Mouse (Mus musculus) thymus, postnatal 14 days (tissue): Measurements from ENCODE around the gene Fbxw4.
"Not testable (repeated sequence)": the region's sequence is repeated elsewhere in the genome, so short reads cannot be mapped to it uniquely, and the experiment has no call there.

Source experiments
- DNase-seq: peaks from one replicate; pipeline ENCODE4 v3.0.0; 2021

The Fbxw4 gene

DNA sequence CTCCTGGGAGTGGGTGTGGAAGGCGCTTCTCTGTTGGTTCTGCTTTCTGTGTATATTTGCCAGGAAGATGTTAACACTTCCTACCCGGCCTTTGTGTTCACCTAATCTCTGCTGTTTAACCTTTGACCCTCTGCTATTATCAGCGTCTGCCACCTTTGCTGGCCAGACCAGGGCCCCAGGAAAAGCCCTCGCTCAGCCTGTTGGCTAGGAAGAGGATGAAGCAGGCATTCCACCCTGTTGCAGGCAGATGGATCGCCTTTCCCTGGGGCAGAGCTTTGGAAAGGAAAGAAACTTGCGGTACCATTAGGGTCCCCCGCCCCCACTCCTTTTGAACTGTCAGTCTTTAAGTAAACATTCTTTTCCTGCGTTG is 84.5 kb downstream of the Fbxw4 start:
- DNase-seq: peak; percentile 31

DNA sequence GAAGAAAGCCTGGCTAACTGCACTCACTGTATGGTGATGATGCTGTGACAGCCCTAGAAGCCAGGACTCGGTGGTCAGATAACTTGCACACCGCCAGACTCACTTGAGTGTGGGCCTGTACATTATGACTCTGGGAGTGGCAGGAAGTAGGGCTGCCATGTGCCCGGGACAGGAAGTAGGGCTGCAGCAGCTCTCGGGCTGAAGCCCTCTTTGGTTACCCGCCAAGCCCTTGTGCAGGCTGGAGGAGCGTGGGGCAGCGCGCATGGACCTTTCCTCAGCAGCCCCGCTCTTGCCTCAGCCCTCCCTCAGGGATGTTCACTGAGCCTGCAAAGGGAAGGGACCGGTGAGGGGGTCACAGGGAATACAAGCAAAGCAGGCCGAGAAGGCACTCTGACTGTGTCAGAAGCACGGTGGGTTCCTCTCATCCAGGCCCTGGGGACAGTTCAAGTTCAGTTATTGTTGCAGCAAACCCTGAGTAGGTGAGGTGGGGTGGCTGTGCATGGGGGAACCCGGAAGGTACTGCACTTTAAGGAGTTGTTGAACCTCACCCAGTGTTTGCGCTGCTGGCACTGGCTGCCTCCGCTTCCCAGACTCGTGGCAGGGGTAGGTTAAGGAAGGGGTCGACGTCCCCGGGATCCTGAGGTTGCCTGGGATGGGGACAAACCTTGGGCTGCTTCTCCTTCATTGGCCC is 85.0 kb downstream of the Fbxw4 start:
- peak; percentile 75 for DNase-seq

DNA sequence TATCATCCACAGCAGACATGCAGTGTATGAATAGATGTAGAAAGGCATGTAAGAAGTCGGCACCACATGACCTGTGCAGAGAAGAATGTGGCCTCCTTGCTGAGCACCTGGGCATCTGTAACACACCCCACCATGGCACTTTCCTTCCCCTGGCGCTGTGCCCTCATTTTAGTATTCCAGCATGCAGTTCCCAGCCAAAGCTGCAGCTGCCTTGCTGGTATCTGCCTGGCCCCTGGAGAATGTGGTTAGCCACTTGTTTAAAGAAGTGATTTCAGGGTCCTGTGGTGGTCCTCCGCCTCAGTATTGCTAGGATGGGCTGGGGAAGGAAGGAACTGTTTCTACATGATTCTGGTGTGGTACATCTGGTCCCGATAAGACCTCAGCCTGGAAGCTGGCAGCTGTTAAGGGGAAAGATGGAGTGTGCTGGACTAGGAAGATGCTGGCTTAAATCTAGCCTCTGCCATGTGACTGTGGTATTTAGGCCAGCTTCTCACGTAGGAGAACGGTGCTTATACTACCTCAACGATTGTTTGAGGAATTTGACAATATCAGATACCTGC is 85.7 kb downstream of the Fbxw4 start:
- peak; percentile 26 for DNase-seq

DNA sequence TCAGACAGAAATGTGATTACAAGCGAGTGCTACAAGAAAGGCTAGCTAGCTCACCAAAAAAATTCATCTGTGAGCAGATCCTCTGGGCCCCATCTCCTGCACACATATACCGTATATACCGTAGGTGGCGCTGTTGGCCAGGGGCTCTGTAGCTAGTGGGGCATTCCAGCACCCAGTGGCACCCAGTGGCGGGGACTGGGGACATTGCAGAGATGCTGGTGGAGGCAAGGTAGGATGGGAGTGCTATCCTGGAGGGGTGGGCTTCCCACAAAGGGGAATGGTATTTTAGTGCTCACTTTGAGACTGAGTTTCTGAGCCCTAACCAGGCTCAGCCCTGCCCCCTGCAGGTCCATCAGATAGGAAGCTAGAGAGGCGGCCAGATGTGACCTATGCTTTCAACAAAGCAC is 86.2 kb downstream of the Fbxw4 start:
- peak; percentile 90 for DNase-seq

DNA sequence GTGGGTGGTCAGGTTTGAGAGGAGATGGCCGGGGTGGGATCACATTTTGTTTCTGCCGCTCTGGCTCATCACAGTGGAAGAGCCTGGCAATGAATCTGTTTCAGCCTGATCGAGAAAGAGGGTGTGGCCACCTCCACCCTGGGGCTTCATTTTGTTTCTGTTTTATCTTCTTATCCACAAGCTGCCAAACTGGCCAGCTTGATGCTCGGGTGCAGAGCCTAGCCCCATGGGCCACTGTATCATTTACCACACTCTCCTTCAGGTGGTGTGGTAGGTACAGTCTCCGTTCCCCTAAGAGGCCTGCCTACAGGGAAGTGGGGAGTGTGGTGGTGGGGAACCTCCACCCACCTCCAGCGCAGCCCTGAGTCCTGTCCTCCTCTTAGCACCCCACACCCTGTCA is 87.1 kb downstream of the Fbxw4 start:
- DNase-seq: no peak

DNA sequence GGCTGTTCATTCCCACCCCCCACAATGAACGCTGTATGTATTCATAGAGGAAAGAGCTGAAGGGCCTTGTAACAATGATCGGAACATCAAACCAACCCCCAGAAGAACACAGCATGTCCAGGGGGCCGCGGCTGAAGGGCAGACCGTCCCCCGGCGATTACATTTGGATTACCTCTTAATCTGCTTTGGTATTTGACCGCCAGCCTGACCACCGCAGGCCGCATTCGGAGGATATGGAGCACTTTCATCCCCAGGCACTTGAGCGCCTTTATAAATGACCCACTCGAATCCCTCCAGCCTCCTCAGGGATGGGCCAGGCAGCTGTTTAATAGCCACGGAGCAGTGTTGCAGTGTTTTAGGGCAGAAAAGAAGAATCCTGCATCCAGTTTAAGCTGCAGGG is 92.7 kb downstream of the Fbxw4 start:
- DNase-seq: no peak

DNA sequence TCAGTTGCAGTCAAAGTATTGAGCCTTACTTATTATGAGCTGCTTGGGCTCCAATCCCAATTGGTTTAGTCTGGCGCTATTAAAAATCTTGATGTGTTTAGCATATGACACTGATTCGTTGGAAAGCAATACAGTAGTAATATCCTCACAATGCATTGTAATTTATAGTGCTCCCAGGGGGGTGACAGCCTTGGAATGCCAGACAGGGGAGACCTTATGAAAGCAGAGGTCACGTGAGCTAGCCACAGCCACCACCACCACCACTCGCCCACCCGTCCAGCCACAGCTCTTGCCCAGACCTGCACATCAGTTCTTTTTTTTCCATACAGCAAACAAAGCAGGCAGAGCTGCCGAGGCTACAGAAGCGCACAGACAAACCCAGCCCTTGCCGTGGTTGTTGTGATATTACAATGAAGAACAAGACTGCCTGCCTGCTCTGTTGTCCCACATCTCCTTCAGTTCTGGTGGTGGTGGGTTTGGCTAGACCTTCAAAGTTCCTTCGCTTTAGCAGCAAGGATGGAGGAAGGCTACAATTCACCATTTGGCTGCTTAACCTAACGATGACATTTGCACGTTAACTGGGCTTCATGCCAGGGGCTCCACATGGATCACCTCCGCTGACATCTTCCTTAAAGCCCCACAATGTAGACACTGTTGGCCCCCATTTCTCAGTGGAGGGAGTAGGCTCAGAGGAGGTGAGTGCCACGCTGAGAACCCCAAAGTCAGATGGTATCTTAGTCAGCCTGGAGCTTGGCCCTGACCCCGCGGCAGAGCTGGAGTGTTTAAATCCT is 94.0 kb downstream of the Fbxw4 start:
- DNase-seq: no peak

DNA sequence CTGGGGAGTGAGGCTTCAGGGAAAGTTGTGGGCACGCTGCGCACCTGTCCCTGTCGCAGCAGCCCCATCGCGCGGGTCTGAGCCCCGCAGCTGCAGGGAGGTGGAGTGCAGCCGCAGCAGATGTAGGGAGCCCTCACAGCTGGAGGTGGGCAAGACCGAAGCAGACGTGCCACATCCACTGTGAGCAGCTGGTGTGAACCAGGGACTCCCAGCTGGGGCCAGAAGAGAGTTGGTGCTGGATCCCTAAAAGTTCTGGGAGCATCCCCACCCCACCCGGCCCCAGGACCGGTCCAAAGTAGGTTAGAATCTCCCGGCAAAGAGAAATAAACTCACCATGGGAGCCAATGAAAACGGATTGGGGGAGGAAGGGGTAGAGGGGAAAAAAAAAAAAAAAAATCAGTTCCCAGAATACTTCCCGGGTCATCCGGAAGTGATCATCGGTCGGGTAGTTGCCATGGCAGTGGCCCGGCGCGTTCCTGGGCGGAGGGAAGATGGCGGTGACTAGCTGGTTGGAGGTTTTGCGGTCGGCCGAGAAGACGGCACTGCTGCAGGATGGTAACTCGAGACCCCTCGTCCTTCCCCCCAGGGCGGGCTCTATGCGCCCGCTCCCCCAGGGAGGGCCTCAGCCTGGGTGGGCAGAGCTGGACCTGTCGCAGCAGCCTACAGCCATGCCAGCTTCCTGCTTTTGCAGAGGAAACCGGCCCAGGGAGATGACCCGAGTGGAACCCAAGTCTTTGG is 99.8 kb downstream of the Fbxw4 start, which contains the start of the genes Poll and Gm17018:
Gene Poll, minus strand, starts transcription at position 379 of the 738 bp plus-strand sequence.
Gene Gm17018, plus strand, starts transcription at position 463 of the 738 bp plus-strand sequence.
- DNase-seq: peak; percentile 82

DNA sequence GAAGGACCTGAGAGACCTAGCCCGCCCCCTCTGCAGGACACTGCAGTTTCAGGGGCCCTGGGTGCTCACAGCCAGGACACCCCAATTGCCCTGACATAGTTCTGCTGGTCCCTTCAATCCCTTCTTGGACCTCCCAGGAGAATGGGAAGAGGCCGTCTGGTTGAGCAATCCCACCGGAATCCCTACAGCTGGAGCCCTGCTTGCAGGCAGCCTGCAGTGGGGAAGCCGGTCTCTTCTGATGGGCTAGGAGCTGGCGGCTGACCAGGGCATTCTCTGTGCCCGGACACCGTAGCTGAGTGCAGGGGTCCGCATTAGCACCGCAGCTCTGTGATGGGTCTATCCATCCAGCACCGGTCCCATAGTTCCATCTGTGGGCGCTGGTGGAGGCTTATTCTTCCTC is 106.0 kb downstream of the Fbxw4 start:
- DNase-seq: no peak

DNA sequence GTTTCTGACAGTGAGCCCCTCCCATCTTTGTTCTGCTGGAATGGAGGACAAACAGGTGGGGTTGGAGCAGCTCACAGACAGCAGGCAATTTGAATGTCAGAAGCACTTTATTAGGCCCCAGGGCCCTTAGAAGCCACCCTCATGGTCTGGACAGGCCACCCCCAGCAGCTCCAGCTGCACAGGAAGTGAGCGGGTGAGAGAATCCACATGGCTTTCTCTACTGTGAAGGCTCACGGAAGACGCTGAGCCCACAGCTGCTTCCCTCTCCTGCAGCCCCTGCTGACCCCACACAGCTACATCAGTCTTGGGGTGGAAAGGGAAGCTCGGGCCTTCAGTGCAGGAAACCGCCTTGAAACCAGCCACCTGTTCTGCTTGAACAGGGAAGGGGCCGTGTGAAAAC is 107.9 kb downstream of the Fbxw4 start:
- DNase-seq: peak; percentile 40

DNA sequence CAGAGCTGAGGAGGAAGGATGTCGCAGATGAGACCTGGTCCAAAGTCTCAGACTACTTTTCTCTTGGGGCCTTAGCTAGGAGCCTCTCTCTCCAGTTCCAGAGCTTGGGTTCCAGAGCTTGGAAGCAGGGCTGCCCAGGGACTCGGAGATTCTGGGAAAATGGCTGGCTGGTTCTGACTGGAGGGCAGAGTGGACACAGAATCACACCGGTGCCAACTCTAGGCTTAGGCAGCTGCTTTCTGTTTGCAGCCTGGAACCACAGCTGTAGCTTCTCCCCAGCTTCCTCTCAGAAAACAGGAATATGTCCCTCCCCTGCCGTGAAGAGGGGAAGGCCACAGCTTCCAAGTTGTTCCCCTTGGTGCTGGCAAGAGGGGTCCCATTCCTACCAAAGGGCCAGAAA is 110.2 kb downstream of the Fbxw4 start:
- no peak for DNase-seq

DNA sequence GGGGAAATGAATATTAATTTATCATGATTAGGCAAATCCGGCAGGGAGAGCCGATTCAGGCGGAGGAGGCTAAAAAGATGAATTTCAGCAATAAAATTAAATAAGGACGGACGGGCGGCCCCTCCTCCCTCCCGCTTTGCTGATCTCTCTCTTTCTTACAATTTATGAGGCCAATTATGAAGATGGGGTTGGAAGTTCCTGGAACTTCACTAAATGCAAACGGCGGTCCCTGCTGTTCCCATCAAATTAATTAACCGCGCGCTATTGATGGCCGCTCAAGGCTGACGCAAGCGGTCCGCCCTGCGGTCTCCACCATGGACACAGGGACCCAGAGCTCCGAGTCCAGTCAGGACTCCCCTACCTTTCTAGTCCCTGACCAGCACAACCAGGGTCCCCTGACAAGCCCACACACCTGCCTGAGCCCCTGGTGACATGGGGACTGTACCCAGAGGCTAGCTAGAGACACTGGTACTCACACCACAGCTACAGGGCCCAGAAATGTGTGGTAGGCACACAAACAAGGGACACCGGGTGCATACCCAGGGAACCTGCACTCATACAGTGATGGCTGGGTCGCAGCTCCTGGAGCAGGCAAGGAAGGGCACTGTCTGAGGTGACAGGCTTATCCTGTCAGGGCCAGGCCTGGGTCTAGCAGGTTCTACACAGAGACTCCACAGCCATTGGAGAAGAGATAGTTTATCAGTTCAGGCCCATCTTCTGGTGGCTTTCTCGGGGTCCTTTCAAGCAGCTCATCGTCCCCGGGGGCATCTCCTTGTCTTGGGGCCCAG is 110.8 kb downstream of the Fbxw4 start:
- no peak for DNase-seq

DNA sequence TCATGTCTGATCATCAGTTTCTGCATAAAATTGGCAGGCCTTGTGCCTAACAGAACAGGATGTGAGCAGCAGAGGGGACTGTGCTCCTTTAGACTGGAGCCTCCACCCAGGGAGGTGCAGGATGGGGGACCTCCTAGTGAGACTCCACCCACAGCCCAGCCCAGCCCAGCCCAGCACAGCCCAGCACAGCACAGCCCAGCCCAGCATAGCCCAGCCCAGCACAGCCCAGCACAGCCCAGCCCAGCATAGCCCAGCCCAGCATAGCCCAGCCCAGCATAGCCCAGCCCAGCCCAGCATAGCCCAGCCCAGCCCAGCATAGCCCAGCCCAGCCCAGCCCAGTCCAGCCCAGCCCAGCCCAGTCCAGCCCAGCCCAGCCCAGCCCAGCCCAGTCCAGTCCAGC is 111.9 kb downstream of the Fbxw4 start:
- not testable (repeated sequence) for DNase-seq

DNA sequence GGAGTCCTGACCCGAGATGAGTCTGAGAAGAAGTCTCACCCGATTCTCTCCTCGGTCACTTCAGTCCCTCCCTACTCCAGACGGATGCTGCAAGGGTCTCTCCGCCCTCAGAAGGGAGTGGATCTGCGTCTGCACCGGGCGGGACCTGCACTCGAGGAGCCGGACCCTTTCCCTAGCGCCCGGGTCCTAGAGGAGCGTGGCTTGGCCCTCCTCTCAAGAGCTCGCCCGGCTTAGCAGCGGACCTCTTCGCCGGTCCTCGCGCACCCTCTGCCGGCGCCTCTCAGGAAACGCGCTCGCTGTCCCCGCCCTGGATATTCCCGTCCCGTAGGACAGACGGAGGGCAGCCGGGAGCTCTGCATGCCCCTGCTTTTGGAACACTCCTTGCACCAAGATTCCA is 115.2 kb downstream of the Fbxw4 start:
- DNase-seq: peak; percentile 85

DNA sequence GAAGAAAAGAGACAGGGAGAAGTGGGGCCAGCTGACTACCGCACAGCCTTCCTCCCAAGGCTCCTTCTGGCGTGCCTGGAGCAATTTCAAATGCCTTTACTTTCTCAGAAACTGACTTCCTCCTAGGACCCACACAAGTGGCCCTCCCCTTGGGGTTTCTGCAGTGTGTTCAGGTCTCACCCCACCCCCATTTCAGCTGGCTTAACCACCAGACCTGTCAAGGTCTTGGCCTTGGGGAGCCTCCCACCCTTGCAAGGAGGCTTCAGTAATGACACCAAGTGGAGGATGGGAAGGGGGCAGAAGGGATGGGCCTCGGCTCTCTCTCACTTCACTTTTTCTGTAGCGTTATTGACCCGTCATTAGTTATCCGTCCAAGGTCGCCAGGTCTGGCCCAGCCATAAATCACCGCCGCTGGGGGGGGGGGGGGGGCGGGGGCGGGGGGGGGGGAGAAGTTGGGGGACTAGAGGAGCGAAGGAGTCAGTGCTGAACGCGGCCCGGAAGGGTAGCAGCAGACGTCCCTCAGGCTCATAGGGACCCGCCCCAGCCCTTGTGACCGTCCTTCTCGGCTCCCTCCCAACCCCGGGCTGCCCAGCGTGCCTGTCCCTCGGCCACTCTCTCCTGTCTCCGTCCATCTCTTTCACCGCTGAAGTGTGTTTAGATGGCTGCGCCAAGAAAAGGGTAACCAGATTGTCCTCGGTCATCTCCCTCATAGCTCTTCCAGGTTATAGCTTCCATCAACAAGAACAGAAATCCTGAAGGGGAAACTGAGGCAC is 115.8 kb downstream of the Fbxw4 start:
- peak; percentile 38 for DNase-seq

DNA sequence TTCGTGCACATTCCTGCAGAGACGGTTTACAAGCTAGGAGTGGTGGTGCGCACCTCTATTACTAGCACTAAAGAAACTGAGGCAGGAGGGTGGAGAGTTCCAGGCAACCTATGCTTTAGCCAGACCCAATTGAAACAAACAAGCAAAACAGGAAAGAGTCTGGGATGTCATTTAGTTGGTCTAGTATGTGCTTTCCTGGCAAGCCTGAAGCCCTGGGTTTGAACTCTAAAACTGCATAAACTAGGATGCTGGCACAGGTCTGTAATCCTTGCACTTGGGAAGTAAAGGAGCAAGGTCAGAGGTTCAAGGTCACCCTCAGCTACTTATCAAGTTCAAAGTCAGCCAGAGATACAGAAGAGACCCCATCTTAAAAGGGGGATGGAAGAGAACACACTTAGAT is 118.1 kb downstream of the Fbxw4 start:
- no peak for DNase-seq

DNA sequence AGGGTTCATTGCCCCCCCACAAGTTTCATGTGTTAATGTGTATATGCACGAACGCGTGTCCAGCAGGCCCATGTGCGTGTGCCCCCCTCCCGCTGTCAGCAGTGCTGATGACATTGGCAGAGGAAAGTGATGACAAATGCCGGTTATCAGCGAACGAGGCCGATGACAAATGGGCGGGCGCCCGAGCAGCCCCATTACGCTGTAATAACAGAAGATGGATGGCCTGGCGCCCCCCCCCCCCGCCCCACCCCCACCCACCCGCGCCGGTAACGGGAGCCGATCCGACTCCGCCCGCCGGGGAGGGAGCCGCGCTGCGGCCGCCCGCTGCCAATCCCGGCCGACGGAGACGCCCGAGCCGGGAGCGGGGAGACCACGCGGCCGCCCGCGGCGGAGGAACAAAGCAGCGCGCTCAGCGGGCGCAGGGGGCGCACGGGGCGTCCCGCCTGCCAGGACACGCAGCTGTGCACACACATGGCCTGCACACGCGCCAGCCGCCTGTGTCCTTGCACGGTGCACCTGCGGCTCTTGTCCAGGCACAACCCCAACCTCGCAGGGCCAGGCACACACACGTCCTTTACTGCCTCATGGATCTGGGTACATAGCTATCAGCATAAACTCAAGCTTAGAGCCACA is 118.6 kb downstream of the Fbxw4 start:
- DNase-seq: peak; percentile 78

DNA sequence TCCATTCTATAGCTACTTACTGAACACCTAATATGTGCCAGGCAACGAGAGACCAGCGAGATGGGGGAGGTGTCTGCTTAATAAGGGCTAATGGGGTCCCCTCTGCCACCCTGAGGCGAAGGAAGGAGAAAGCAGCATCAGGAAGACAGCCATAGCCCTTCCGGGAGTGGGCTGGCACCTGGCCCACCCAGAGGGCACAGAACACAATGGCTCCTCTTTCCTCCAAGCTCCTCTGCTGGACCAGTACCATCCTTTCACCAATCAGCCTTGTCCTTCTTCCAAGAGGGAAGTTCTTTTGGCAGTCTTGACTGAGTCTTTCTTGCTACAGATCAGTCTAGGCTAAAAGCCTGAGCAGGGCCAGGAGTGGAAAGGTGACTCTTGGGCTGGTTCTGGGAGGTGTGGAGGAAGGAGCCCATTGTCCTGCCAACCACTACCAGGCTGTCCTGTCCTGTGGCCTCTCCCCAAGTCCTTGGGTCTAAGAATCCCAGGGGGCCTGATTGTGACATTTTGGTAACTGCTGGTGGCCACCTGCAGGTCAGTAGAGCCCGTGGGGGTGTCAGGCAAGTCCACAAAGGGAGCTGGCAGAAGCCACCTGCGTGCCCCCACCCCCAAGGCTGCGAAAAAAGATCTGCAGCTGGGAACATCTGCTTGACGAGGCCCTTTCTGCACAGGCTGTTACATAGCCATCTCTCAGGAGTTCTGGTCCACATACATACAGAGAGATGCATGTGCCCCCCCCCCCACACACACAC is 119.3 kb downstream of the Fbxw4 start:
- peak; percentile 53 for DNase-seq

DNA sequence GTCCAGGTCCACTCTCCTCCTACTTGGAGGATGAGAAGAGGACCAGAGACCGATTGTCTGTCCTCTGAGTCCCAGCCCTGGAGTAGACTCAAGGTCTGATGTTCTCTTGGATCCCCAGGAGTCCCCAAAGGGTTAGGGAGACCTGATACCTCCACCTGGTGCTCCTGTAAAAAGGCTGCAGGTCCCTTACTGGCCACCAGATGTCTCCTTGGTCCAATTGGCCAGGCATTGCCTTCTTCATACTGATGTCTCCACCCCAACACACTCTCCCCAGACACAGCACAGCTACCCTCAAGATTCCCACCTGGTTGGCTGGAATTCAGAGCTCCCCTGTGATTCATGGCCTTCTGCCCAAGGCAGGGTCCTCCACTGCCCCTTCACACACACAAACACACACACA is 122.6 kb downstream of the Fbxw4 start:
- DNase-seq: peak; percentile 75

DNA sequence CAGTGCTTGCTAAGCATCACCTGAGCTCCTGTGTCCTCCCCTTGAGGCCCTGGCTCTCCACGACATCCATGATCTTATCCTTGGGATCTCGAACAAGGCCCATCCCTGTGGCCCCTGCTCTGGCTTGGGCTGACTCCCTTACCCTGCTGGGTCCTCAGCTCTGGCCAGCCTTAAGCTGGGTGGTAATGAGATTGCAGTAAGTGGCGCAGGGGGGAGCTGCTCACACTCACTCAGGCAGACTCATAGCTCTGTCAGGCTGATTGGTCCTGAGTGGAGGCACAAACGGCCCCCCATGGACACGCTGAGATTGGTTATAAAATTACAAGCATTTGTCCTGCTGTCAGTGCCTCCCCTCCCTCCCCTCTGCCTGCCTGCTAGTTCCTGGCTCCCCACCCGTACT is 124.2 kb downstream of the Fbxw4 start:
- no peak for DNase-seq
